Mouse (Mus musculus): Measurements from ENCODE around the gene Gamt.

DNA sequence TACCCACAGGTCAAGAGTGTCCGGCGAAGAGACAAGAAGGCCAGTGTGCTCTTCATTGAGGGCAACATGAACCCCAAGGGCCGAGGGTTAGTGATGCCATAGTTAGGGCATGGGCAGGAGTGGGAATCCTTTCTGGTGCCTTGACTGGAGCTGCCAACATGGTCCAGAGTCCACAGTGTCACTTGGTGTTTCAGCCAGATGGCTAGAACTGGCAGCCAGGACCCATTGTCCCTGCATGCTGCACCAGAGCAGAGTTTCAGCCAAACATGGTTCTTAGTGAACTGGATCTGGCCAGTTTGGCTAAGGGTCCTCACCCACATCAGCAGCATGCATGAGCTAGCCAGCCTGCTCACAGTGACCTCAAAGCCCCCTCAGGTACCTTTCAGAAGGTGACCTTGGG lies 22.5 kb downstream of the Gamt start:
- TF ChIP-seq CTCF (IDR thresholded peaks at IDR 0.05; ENCODE audit: low read depth, low read length) (no peak), POLR2A (IDR thresholded peaks at IDR 0.05; ENCODE audit: insufficient read depth, low read length) (no peak), EP300 (IDR thresholded peaks at IDR 0.05; ENCODE audit: insufficient read depth, low read depth, low read length) (no peak)

Data from ES-Bruce4 (cell line).